Mouse (Mus musculus) layer of hippocampus, adult 9-10 months (tissue): ENCODE results near the gene Mamdc2.
"Not testable (repeated sequence)": the region's sequence is repeated elsewhere in the genome, so short reads cannot be mapped to it uniquely, and the experiment has no call there.

Experiments used
- DNase-seq: peaks from one replicate; pipeline ENCODE4 v3.0.0; 2022; ENCODE audit warnings: low spot score

Mamdc2 gene

GRCm38 (mm10) chr19:23447988-23448497 lies at the start of gene Mamdc2:
Gene Mamdc2, minus strand, starts transcription at chr19:23448442.
- no peak for DNase-seq

- DNase-seq: no peak
Measured at GRCm38 (mm10) chr19:23498011-23498410, 49.8 kb upstream of the Mamdc2 start.

- DNase-seq: no peak
Measured at GRCm38 (mm10) chr19:23497171-23497917, 49.1 kb upstream of the Mamdc2 start.

- no peak for DNase-seq
Measured at GRCm38 (mm10) chr19:23496536-23496935, 48.3 kb upstream of the Mamdc2 start.

GRCm38 (mm10) chr19:23492663-23493062 lies 44.4 kb upstream of the Mamdc2 start:
- DNase-seq: no peak

GRCm38 (mm10) chr19:23490703-23491102 lies 42.5 kb upstream of the Mamdc2 start:
- DNase-seq: not testable (repeated sequence)

- DNase-seq: no peak
Measured at GRCm38 (mm10) chr19:23489780-23490179, 41.5 kb upstream of the Mamdc2 start.

- no peak for DNase-seq
Measured at GRCm38 (mm10) chr19:23487421-23487820, 39.2 kb upstream of the Mamdc2 start.

- DNase-seq: no peak
Measured at GRCm38 (mm10) chr19:23486631-23487270, 38.5 kb upstream of the Mamdc2 start.

- DNase-seq: no peak
Measured at GRCm38 (mm10) chr19:23485940-23486600, 37.8 kb upstream of the Mamdc2 start.

GRCm38 (mm10) chr19:23482571-23482970 lies 34.3 kb upstream of the Mamdc2 start:
- DNase-seq: not testable (repeated sequence)

GRCm38 (mm10) chr19:23479597-23479967 lies 31.3 kb upstream of the Mamdc2 start:
- DNase-seq: no peak

- DNase-seq: no peak
Measured at GRCm38 (mm10) chr19:23478895-23479596, 30.8 kb upstream of the Mamdc2 start.

- DNase-seq: no peak
Measured at GRCm38 (mm10) chr19:23477826-23478225, 29.6 kb upstream of the Mamdc2 start.

- DNase-seq: no peak
Measured at GRCm38 (mm10) chr19:23467866-23468265, 19.6 kb upstream of the Mamdc2 start.

GRCm38 (mm10) chr19:23467011-23467410 lies 18.8 kb upstream of the Mamdc2 start:
- no peak for DNase-seq

- no peak for DNase-seq
Measured at GRCm38 (mm10) chr19:23457492-23457891, 9.2 kb upstream of the Mamdc2 start.

- DNase-seq: no peak
Measured at GRCm38 (mm10) chr19:23451361-23451760, 3.1 kb upstream of the Mamdc2 start.

- no peak for DNase-seq
Measured at GRCm38 (mm10) chr19:23447221-23447987, 838 bp downstream of the Mamdc2 start.

- DNase-seq: no peak
Measured at GRCm38 (mm10) chr19:23444910-23445845, 3.1 kb downstream of the Mamdc2 start.
